Mouse (Mus musculus) spleen, adult 18-20 months (tissue): ENCODE measurements around the gene Fbxo21.

Experiments
- DNase-seq, 2 experiments: peaks; one replicate each; pipeline ENCODE4 v3.0.0; 2022; ENCODE audit warnings: mixed read lengths in 2 of 2

Gene Fbxo21

DNA sequence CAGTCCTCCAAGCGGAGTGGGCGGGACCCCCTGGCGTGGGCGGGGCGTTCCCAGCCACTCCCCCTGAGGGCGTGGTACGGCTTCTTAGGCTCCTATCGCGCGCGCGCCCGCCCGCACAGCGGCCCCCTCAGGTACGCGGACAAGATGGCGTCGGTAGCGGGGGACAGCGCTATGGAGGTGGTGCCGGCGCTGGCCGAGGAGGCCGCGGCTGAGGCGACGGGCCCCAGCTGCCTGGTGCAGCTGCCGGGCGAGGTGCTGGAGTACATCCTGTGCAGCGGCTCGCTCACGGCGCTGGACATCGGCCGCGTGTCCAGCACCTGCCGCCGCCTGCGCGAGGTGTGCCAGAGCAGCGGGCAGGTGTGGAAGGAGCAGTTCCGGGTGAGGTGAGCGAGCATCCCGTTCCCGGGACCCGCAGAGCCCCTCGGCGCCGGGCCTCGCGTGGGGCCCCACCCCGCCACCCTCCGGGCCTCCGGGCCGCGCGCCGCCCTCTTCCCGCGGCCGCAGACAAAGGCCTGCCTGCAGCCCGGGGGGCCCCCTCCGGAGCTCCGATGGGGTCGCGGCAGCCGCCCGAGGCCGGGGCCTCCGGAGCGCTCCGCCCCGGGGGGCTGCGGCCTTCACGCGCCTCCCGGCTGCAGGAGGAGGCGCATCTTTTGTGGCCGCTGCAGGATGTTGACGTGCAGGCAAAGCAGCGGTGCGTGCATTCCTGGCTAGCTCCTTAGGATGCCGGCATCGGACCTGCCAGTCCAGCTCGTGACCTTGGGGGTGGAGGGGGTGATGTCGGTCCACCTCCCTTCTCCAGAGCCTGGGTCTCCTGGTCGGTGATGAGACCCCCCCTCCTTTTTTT is at the start of gene Fbxo21:
Gene Fbxo21, plus strand, starts transcription at position 74 of the 844 bp plus-strand sequence.
- DNase-seq, result peak; percentile 86 to 97

DNA sequence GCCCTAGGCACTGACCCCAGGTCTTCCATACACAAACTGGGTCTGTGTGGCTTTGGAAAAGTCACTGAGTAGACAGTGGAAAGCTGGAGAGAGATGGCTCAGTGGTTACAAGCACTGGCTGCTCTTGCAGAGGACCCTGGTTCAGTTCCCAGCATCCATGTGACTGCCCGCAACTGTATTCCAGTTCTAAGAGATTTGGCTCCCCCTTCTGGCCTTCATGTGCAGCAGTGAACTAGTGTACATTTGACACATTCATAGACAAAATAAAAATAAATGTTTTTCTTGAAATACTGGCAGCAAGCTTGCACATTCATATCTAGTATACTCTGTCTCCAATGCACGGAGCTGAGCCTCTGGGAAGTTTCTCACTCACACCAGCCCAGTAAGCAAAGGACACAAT is 48.0 kb upstream of the Fbxo21 start:
- DNase-seq, result no peak

DNA sequence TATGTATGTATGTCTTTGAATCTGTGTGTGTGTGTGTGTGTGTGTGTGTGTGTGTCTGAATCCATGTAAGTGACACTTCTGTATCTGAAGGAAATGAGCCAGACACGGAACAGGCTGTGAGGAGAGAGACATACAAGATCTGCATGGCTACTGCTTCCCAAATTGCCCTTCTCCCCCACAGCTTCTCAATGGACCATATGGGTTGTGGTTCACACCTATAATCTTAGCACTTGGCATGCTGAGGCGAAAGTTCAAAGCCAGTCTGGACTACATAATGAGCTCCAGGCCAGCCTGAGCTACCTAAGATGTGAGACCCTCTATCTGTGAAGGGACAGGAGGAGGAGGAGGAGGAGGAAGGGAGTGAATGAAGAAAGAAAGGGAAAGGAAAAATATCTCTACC is 44.3 kb upstream of the Fbxo21 start:
- DNase-seq, result no peak

DNA sequence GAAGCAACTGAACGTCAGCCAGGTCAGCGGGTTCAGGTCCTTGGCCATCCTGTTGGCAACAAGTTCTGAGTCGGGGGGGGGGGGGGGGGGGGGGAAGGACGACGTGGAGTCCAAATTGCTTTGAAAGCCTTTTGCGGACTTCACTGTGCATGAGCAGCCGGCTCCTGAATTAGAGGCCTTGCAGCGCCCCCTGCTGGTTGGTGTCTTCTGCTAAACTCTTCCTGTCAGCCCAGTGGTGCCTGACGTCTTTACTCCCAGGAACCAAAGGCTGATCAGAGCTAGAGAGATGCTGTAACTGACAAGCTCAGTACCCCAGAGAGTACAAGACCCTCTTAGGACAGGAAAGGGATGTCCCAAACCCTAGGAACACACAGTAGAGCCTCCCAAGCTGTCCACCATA is 43.7 kb upstream of the Fbxo21 start:
- DNase-seq, result peak; percentile 35 to 76

DNA sequence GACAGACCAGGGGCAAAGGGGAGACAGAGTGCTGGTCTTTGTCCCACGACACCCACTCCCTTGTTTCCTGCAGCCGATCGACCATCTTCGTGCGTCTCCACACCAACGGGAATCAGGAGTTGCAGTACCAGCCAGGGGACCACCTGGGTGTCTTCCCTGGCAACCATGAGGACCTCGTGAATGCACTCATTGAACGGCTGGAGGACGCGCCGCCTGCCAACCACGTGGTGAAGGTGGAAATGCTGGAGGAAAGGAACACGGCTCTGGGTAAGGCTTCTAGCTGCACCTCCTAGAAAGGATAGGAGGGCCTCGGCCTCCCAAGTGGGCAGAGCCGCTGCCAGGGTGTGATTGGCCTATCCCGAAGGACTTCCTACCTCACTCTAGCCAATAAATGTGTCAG is 40.2 kb upstream of the Fbxo21 start:
- DNase-seq, result no peak

DNA sequence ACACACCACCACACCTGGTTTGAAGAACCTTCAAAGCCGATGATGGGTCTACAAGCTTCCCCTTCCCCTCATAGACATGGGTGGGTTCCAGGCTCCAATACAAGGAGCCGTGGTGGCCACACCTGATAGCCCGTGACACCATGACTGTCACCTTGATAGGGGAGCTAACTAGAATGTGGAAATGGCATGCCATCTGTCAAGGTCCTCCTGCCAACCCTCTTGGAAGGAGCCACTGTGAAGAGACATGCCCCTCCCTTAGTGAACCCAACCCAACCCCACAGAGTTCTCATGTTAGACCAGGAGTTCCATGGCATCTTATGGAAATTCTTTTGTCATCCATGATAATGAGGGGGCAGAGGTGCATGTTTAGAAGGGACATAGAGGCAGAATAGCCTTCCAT is 39.3 kb upstream of the Fbxo21 start:
- no peak for DNase-seq

DNA sequence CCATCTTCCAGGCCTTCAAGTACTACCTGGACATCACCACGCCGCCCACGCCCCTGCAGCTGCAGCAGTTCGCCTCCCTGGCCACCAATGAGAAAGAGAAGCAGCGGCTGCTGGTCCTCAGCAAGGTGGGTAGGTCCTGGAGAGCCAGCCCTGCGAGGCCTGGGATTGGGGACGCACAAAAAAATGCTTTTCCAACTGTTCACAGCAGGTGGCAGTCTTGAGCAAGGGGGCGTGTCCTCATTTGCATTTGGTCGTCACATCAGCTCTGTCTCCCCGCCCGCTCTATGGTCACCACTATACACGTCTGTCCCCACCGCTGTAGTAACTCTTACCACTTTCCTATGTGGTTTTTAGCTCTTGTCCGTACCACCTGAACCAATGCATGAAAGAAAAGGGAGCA is 38.3 kb upstream of the Fbxo21 start:
- DNase-seq, result peak in 1 of 2 experiments; percentile 46

DNA sequence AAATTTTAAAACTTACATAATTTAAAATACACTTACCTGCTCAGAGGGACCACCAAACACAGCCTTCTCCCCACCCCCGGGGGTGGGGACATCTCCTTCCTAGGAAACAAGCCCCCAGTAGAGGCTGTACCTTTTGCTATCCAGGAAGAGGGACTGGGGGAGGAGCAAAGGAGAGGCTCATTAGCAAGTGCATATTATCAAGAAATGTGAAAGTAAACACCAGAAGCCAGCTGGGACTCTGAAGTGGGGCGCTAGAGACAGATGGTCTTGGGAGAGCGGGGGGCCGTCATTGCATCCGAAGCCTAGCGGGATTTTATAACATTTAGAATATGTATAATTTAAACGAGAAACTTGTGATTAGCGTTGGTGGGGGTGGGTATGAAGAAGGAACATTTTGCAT is 37.1 kb upstream of the Fbxo21 start:
- DNase-seq, result no peak

DNA sequence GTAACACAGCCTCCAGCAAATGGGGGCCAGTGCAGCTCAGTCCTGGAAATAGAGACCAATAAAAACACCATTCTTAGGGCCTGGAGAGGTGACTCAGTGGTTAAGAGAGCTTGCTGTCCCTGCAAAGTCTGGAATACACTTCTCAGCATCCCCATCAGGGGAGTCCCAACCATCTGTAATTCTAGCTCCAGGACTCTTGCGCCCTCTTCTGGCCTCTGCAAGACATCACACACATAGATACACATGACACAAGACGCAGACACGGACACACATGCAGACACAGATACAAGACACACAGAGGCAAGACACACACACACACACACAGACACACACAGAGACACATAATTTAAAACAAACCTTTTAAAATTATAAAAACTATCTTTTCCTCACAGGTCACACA is 35.0 kb upstream of the Fbxo21 start:
- no peak for DNase-seq

DNA sequence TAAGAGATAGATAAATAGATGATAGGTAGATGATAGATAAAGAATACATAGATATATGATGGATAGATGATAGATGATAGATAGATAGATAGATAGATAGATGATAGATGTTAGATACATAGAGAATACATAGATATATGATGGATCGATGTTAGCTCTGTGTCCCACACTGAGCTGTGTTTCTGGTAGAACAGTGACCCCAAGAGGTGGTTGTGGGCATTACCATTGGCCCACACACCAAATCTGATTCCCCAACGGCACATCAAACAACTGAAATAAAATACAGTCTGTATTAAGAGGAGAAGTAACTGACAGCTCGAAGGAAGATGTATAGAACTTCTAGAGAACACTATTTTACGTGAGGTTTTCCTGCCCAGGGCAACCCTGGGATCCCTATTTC is 29.9 kb upstream of the Fbxo21 start:
- peak in 1 of 2 experiments; percentile 47 for DNase-seq

DNA sequence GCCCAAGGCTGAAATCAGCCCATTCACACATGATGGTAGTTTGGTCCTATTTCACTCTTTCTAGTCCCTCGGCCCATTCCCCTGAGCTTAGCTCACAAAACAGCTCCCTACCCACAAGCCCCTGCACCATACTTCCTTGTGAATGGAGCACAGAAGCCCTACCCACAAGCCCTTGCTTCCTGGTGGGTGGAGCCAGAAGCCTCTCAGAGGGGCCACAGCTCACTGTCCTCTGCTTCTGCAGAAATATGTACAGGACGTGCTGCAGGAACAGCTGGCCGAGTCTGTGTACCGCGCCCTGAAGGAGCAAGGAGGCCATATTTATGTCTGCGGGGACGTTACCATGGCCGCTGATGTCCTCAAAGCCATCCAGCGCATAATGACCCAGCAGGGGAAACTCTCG is 27.1 kb upstream of the Fbxo21 start:
- DNase-seq, result no peak

DNA sequence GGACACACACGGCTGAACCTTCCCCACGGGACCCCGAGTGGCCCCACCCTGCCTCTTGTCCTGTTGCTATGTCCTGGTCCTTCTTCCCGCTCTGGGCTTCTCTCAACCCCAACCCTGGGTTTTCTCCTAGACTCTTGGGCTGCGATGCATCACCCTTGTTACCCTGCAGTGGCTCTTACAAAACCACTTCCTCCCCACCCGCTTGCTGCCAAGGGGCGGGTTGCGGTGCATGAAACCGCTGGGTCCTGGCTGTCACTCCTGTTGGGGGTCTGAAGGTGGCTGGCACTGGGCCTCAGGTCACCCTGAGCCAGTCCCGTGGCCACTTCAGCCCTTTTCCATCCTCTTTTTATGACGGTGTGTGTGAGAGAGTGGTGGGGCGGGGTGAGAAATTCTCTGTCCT is 22.6 kb upstream of the Fbxo21 start:
- DNase-seq, result no peak

DNA sequence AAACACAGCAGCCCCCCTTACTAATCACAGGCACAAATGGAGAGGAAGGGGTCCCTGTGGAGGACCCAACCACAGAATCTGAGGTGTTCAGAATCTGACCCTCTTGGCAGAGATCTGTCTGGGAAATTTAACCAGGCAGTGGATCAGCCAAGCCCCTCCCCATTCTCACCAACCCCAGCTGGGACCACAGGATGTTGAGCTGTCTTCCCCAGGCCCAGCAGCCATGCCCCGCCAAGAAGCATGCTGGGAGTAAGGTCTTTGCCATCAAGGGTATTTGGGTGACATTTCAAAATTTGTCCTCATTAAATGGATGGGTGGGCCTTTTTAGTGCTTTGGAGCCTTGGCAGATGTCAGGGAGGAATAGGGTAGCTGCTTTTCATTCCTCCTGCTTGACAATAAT is 22.1 kb upstream of the Fbxo21 start:
- DNase-seq, result no peak

DNA sequence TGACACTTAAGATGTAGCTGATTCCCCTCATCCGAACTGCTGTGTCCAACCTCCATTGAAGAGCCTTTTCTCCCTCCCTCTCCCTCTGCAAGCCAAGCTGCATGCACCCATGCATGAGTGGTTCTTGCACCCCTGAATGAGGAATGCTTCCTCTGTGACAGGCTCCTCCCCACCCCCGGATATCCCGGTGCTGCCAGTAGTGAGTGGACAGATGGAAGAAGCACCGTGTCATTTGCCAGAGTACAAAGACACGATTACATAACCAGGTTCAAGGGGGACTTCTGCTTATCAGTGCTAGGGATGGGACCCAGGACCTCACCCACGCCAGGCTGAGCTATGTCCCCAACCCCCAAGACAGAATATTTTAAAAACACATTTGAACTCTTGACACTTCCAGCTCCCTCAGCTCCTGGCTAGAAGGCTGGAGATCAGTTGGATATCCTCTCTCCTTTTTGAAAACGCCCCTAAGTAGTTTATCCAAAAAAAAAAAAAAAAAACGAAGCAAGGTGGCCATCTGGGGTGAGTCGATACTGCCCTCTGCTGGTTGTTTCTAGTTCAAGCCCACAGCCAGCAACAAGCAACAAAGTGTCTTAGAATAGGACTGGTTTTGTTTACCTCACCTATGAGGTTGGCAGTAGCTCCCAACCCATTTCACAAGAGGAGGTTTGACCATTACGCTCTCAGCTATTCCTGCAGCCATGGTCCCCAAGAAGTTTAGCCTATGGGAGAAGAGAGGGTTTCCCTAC is 20.7 kb upstream of the Fbxo21 start:
- DNase-seq, result no peak

DNA sequence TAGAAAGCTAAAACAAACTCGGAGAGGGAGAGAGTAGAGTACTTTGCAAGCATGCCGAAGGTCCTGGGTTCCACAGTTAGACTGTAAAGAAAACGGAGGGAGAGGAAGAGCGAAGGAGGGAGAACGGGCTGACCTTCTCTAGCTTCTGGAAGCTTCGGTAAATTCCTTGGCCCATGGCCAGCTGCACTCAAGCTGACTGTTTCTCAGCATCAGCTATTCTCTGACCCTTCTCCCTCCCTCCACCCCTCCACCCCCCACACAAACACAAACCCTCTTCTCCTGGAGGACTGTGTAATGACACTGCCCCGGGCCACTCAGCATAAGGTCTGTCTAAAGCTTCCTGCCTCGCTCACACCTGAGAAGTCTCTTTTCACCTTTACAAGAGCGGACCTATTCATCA is 11.8 kb upstream of the Fbxo21 start:
- DNase-seq, result no peak

DNA sequence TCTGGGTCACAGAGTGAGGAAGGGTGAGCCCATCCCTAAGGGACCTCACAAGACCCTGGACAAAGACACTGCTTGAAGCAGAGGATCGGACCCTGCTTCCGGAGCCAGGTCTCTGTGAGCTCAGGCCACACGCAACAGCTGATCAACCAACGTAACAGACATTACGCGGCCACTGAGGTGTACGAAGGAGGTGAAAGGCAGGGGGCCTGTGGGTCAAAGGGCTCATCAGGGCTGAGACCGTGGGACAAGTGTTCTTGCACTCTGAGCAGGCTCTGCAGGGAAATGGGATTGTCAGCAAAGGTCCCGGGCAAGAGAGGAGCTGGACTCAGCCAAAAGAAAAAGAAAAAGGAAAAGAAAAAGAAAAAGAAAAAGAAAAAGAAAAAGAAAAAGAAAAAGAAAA is 9.6 kb upstream of the Fbxo21 start:
- DNase-seq, result no peak

DNA sequence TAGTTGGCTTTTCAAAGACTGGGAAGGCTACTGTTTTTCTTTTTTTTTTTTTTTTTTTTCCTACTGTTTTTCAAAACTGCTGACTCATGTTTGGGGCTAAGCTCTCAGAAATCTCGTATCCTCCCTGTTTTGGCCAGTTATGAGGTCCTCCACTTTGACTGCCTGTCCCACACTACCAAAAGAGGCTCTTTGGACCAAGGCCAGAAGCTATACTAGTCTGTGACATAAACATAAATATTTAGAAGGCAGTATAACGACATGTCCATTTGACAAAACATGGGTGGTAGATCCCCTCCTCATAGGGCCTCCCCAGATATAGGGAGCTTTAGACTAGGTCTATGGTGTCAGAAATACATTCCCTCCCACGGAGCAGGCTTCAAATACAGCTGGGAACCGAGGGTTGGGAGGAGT is 8.9 kb upstream of the Fbxo21 start:
- DNase-seq, result no peak

DNA sequence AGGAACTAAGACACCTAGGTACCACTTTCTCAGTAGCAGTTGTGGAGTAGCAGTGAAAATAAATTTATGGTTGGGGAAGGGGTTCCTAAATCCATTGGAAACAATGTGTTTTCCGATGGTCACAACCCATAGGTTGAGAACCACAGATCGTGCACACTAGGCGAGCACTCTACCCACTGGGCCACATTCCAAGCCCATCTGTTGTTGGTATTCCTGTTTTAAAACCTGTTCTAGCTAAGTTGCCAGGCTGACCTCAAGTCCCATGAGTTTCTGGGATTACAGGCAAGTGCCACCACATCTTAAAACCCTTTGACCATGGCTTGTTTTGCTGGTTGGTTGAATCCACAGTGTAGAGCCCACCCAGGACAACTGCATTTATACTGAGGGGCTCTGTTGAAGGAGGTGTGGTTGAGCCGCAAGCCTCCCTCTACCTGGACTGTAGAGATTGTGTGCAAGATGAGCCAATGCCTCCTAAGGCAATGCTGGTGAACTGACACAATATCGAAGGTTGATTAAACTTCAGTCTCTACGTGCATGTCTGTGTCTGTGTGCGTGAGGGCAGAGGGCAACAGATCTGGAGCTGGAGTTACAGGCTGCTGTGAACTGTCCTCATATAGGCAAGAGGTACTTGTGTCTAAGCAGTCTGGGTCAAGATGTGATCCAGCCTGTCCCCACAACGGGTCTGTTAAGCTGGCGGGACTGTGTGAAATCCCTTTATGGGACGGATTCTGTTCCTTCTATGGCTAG is 6.7 kb upstream of the Fbxo21 start:
- DNase-seq, result no peak

DNA sequence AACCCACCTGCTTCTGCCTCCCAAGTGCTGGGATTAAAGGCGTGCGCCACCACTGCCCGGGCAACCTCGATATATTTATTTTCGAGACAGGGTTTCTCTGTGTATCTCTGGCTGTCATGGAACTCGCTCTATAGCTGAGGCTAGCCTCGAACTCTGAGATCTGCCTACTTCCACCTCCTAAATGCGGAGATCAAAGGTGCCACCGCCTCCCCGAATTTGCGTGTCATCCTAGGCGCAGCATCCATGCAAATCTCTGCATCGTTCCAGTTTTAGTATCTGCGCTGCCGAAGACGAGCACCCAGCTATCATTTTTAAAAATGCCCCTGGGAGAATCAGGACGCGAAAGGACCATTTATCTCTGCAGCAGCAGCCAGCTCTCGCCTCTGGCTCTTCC is 270 bp upstream of the Fbxo21 start:
- DNase-seq, result peak in 1 of 2 experiments; percentile 9

DNA sequence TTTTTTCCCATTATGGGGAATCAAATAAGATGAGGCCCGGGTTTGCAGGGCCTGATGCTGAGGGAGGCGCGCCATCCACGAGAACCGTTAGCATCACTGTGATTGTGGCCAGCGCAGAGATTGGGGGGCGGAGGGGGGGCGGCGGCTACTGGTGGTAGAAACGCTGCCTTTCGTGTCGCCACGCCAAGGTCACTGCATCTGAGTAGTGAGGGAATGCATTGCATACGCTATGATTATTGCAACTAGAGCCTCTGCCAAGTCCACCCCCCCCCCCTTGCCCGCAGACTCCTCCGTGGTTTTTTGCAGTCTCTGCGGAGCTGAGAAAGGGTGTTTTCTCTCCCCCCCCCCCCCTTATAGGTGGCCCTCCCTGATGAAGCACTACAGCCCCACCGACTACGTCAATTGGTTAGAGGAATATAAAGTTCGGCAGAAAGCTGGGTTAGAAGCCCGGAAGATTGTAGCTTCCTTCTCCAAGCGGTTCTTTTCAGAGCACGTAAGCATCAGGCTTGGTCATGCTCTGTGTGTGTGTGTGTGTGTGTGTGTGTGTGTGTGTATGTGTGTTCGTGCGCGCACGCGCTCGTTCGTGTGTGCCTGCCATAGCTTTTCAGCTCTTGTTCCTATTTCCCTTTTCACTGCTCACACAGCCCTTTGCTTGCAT is 1.1 kb downstream of the Fbxo21 start:
- DNase-seq, result peak; percentile 19 to 29

DNA sequence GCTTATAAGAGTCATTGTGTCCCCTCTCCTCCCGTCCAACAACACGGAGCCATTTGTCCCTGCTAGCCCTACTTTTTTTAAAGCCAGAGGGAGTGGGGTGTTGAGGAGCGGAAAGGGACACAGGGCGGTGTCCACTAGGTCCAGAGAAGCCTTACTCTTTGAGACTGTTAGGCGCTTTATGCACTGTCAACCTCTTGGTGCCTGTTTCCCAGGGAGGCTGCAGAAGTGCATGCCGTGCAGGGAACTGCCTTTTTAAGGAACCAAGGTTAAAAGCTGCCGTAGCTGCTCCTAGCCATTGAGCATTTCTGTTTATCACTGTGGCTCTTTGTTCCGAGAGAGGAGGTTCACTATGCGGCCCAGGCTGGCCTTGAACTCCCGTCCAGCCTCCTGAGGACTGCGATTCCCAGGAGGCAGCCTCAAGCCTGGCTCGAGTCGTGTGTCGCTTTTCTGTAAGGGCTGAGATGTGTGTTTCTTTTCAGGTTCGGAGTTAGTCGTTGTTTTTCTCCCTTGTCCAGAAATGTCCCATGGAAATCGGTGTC is 1.7 kb downstream of the Fbxo21 start:
- DNase-seq, result no peak

DNA sequence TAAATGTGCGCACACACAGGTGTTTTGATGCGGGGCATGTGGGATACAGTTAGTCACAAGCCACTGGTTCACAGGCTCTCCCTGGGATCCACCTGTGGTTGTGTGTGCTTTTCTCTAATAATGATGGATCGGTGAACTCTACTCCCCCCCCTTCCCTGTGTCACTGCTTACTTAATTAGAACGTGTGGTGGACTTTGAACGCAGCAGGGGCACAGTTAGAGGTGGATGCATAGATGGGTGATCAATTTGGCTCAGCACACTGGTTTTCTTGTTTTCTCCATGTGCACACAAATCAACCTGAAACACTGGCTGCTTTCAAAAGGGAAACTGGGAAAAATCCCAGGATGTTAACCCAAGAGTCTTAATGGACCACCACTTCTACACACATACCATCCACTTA is 2.6 kb downstream of the Fbxo21 start:
- no peak for DNase-seq

DNA sequence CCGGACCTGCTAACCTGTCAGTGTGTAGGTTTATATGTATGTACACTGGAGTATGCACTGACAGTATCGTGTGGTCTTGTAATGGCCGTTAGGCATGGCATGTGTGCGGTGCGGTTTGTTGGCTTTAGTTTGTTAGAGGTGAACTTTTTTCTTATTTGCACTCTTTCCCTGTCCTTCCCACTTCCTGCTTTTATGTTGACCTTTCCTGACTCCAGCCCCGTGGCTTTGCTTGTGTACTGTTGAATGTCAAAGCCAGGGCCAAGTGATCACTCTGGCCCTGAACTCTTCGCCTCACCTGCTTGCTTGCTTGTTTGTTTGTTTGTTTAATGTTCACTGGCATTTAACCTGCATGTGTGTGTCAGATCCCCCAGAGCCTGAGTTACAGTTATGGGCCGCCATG is 4.4 kb downstream of the Fbxo21 start:
- no peak for DNase-seq
